Mouse (Mus musculus) cerebellum, postnatal 36 days (tissue): ENCODE data around the gene Acvr1b.

Experiments
- DNase-seq, 2 experiments: peaks; one replicate each; pipeline ENCODE4 v3.0.0; 2021 to 2022; ENCODE audit warnings: mixed read lengths in 2 of 2

Acvr1b gene

GRCm38 (mm10) chr15:101231648-101232180 is 57.8 kb downstream of the Acvr1b start:
- no peak for DNase-seq

- no peak for DNase-seq
Observed at GRCm38 (mm10) chr15:101232607-101233006, 58.7 kb downstream of the Acvr1b start.

GRCm38 (mm10) chr15:101233183-101233582 is 59.3 kb downstream of the Acvr1b start:
- no peak for DNase-seq

GRCm38 (mm10) chr15:101233641-101234275 is 59.9 kb downstream of the Acvr1b start:
- no peak for DNase-seq

- no peak for DNase-seq
Observed at GRCm38 (mm10) chr15:101234611-101235341, 60.9 kb downstream of the Acvr1b start.

GRCm38 (mm10) chr15:101235342-101235698 is 61.5 kb downstream of the Acvr1b start:
- DNase-seq, result no peak

GRCm38 (mm10) chr15:101235728-101236327 is 62.0 kb downstream of the Acvr1b start:
- no peak for DNase-seq

- peak; percentile 65 to 67 for DNase-seq
Observed at GRCm38 (mm10) chr15:101236878-101237277, 63.0 kb downstream of the Acvr1b start.

- peak; percentile 68 to 72 for DNase-seq
Observed at GRCm38 (mm10) chr15:101238885-101239511, 65.1 kb downstream of the Acvr1b start.

GRCm38 (mm10) chr15:101239821-101240220 is 66.0 kb downstream of the Acvr1b start:
- no peak for DNase-seq

- DNase-seq, result peak; percentile 89 to 97
Observed at GRCm38 (mm10) chr15:101240799-101241204, 66.9 kb downstream of the Acvr1b start.

- DNase-seq, result no peak
Observed at GRCm38 (mm10) chr15:101241236-101241635, 67.4 kb downstream of the Acvr1b start.

- DNase-seq, result no peak
Observed at GRCm38 (mm10) chr15:101241853-101242252, 68.0 kb downstream of the Acvr1b start.

- DNase-seq, result peak; percentile 80 to 86
Observed at GRCm38 (mm10) chr15:101242645-101243044, 68.8 kb downstream of the Acvr1b start.

- DNase-seq, result no peak
Observed at GRCm38 (mm10) chr15:101244012-101244411, 70.1 kb downstream of the Acvr1b start.

GRCm38 (mm10) chr15:101246231-101247154 is 72.6 kb downstream of the Acvr1b start:
- DNase-seq, result peak; percentile 92

- DNase-seq, result no peak
Observed at GRCm38 (mm10) chr15:101247155-101247498, 73.3 kb downstream of the Acvr1b start.

GRCm38 (mm10) chr15:101248029-101248710 is 74.3 kb downstream of the Acvr1b start:
- DNase-seq, result no peak

- DNase-seq, result no peak
Observed at GRCm38 (mm10) chr15:101250220-101250800, 76.4 kb downstream of the Acvr1b start.

- DNase-seq, result no peak
Observed at GRCm38 (mm10) chr15:101251930-101252329, 78.1 kb downstream of the Acvr1b start.

GRCm38 (mm10) chr15:101252614-101253013 is 78.7 kb downstream of the Acvr1b start:
- DNase-seq, result no peak
